Mouse (Mus musculus): ENCODE results near the gene Bmpr1b.

GRCm38 (mm10) chr3:142050681-142051080, 118.5 kb downstream of the Bmpr1b start:
- TF ChIP-seq FLI1 (IDR thresholded peaks at IDR 0.05; ENCODE audit: low read length) (no peak), GATA1 (IDR thresholded peaks at IDR 0.05; ENCODE audit: borderline replicate concordance, low read length) (no peak)
